Mouse (Mus musculus) kidney, adult 2 months (tissue): ENCODE data around the gene Anp32a.

ENCODE experiments used
- CTCF ChIP-seq: fragments of 200-500 bp; conservative IDR thresholded peaks from 2 replicates; pipeline ENCODE4 v1.5.1; 2011; ENCODE audit warnings: low read depth, mild to moderate bottlenecking, control low read depth, low read length, moderate library complexity, mixed read lengths; ENCODE audit not compliant: insufficient read depth, insufficient read length
- POLR2A ChIP-seq: fragments of 200-500 bp; IDR thresholded peaks from one replicate; pipeline ENCODE4 v1.6.1; 2011; ENCODE audit warnings: low read depth, low read length, control low read depth

DNA sequence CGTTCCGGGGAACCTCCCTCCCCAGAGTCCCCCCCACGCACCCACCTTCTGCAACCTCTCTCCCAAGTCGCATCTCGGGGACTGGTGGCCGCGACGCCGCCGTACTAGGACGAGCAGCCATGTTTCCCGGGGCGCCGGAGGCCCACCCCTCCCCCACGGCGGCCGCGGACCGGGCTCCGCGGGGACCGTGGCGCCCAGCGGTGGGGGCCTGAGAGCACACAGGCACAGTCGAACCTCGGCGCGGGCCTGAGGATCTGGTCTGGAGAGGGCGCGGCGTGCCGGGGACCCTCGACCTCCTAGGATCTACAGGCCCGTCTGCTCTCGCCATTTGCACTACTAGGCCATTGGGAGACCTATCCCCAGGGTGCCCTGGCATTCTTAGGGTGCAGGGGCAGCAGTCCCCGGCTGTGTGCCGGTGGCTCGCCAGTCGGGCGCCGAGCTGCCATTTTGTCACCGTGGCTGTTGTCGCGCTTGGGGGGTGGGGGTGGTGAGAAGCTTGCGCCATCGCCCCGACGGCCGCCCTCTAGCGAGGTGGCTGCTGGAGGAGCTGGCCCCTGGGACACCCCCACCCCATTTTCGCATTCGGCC, 2.9 kb downstream of the Anp32a start:
- TF ChIP-seq CTCF = no peak
- peak; percentile 4 for TF ChIP-seq POLR2A
